Mouse (Mus musculus) Patski (cell line): ENCODE measurements at regions not wholly inside any gene's neighbourhood (a gene's known extent, or its start where the extent isn't known, plus 50 kb on each side); places are given as distances from the start of the nearest gene placed in this dataset.

Experiments used
- ATAC-seq: fragments of 100-300 bp; one replicate; pipeline ENCODE4 v1.8.0; 2021
- CTCF ChIA-PET: fragments of 350-600 bp; sonication (Branson Sonifier 250); formaldehyde crosslinking; loops from one replicate; lab custom pipeline; 2022; ENCODE audit warnings: inconsistent platforms; lab: Charles Lee
- POLR2A ChIA-PET: fragments of 350-600 bp; sonication (Branson Sonifier 250); formaldehyde crosslinking; loops from one replicate; lab custom pipeline; 2022; ENCODE audit warnings: antibody characterized with exemption, inconsistent platforms; lab: Charles Lee
- DNase-seq: peaks from one replicate; pipeline ENCODE4 v3.0.0-alpha.2; 2011; ENCODE audit warnings: low read depth, low spot score
- H3K27me3 ChIP-seq: fragments of 371-371 bp; one replicate; pipeline ENCODE4 v1.5.1; 2021
- CTCF ChIP-seq: fragments of 100-300 bp; IDR thresholded peaks from one replicate; pipeline ENCODE4 v1.5.1; 2021
- in situ Hi-C: fragments of 300-500 bp; cut with MboI; formaldehyde crosslinking; loops from 3 replicates; pipeline ENCODE4 v1.11.1; 2018; ENCODE audit warnings: low pct_unique_long_range_greater_than_20kb, mixed read lengths

DNA sequence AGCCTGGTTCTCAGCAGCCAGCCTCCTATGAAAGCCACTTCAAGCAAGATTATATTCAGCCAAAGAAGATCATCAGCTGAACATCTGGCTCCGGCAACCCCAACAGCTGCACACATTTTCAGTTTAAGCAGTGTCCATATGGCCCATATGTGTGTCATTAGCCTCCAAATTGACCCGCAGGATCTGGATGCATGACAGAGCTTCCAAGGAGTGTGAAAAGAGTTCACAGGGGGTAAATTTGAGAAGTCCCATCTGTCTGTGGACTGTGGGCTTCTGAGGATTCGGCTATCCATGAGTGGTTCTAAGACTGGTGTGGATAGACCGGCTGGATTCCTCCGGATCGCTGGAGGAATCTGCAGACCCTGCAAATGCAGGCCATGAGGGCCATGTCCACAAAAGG is 173.3 kb downstream of the Minar1 start:
- in situ Hi-C loops = no loop called here
- no peaks in the 10 kb centered on the region for H3K27me3 ChIP-seq
- no peak for TF ChIP-seq CTCF
- no peak for ATAC-seq
- DNase-seq = no peak
- CTCF ChIA-PET = no interaction called here
- POLR2A ChIA-PET = interaction anchor here (0.6 kb wide), 1 partner anchor 56 kb away, joined by 6 read pairs; no protein-coding TSS in a partner anchor
